In the genomic region with DNA sequence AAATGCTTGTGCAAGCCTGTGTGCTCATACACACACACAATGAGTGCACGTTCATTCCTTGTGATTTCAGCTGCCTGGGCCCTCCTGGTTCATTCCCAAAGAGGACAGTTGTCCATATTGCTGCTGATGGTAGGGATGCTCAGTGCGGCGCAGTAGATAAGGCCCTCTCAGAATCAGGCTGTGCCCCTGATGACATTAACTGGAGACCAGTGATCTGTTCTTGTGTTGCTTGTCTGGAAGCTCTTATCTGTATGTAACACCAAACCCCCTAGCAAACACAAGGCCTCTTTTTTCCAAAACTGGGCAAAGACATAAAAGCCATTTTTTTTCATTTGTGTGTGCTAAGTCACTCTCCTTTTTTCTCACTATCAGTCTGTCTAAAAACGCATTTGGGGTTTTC, we compare ENCODE assay signal across 27 mouse cellular contexts. TPM values are rescaled to one million over a fixed set of nuclear protein-coding genes. Genes with fewer than 3 reads are reported as not detected.
A peak's percentile ranks its signal among the peaks of the same experiment; 100 is the strongest.
DNase-seq lines count a peak whose midpoint lies in the region; ATAC-seq and TF ChIP-seq lines count a peak whose summit lies in the region.
"Had no signal": no experiment of that assay in that cellular context is flagged by ENCODE, and none has a peak within 500 bp of the region (broad histone marks: within the 10 kb centered on the region; RNA-seq: fewer than 3 reads in every experiment).

No protein-coding gene starts in this region.

- peak; percentile 89 for ATAC-seq in liver, embryonic 14.5 days (ENCODE audit: insufficient read depth)
- peak; percentile 77 for ATAC-seq in megakaryocyte-erythroid progenitor cell, adult 5-6 weeks (replicated peaks; ENCODE audit: low FRiP score, low TSS enrichment, poor library complexity, severe bottlenecking)
- ATAC-seq: forebrain, embryonic 16.5 days had no signal

- DNase-seq in MEL (ENCODE audit: low read depth, low spot score) (peak; percentile 22), adipocyte (ENCODE audit: low spot score) (no peak)
- DNase-seq in c-Kit-positive CD71-positive TER-119-positive erythroid progenitor cells, embryonic 14.5 days (ENCODE audit: low spot score): peak; percentile 64
- peak; percentile 51 to 58 (median 56) for DNase-seq in liver, embryonic 14.5 days (ENCODE audit: low read depth in 3 of 3, low spot score in 3 of 3)
- no peak for DNase-seq in kidney, adult 9 months
- DNase-seq: adrenal gland, postnatal 14 days; B cell, adult 2 months; cerebellum, adult 18-20 months; cerebellum, postnatal 10 days; heart, adult 2 months; heart, postnatal 14 days; kidney, adult 18-20 months; left cerebral cortex, postnatal 4 days; lung, embryonic 14.5 days; lung, postnatal 14 days; right cerebral cortex, postnatal 4 days; thymus, postnatal 4 days had no signal

- H3K27me3 ChIP-seq in MEL (ENCODE audit: control insufficient read depth in 1 of 2, insufficient read depth in 2 of 2, low read length in 2 of 2): no peaks in the 10 kb centered on the region
- no peaks in the 10 kb centered on the region for H3K27me3 ChIP-seq in liver, embryonic 14.5 days (ENCODE audit: control insufficient read depth, insufficient read depth, low read length)
- H3K27me3 ChIP-seq: embryonic facial prominence, embryonic 13.5 days; heart, embryonic 13.5 days; hindbrain, embryonic 15.5 days; neural tube, embryonic 13.5 days had no signal

- no peak for TF ChIP-seq CTCF in MEL (IDR thresholded peaks at IDR 0.05 in 2 of 3, conservative IDR thresholded peaks at IDR 0.05 in 1 of 3; ENCODE audit: control insufficient read depth in 1 of 3, insufficient read depth in 1 of 3, low read depth in 2 of 3, low read length in 3 of 3, poor library complexity in 1 of 3, severe bottlenecking in 1 of 3)
- TF ChIP-seq CTCF in liver, embryonic 14.5 days (IDR thresholded peaks at IDR 0.05; ENCODE audit: low read depth): no peak

- no peak overlapping the region for H3K4me3 ChIP-seq in MEL (ENCODE audit: control insufficient read depth in 1 of 2, insufficient read depth in 1 of 2, low read depth in 2 of 2, low read length in 2 of 2)
- H3K4me3 ChIP-seq in liver, embryonic 14.5 days (ENCODE audit: insufficient read depth in 1 of 2, low read depth in 2 of 2, low read length in 2 of 2): no peak overlapping the region
- H3K4me3 ChIP-seq: embryonic facial prominence, embryonic 13.5 days; forebrain, embryonic 10.5 days; heart, adult 2 months; heart, embryonic 13.5 days; hindbrain, embryonic 10.5 days; hindbrain, embryonic 15.5 days; neural tube, embryonic 13.5 days had no signal

- 13% methylated on average over 4 of the region's 4 CpGs for WGBS in liver, embryonic 14.5 days (ENCODE audit: insufficient replicate concordance)

- no peak for TF ChIP-seq RAD21 in MEL (IDR thresholded peaks at IDR 0.05; ENCODE audit: low read depth, low read length)

- TF ChIP-seq POLR2A in MEL (IDR thresholded peaks at IDR 0.05; ENCODE audit: control insufficient read depth in 1 of 2, insufficient read depth in 1 of 2, low read depth in 1 of 2, low read length in 2 of 2, poor library complexity in 1 of 2): no peak

- no peaks in the 10 kb centered on the region for H3K79me2 ChIP-seq in MEL (ENCODE audit: control insufficient read depth, insufficient read depth, low read length, poor library complexity)

- TF ChIP-seq EP300 in MEL (IDR thresholded peaks at IDR 0.05; ENCODE audit: low read depth in 1 of 2, low read length in 2 of 2): no peak
- peak; percentile 80 for TF ChIP-seq EP300 in liver, embryonic 14.5 days (IDR thresholded peaks at IDR 0.05; ENCODE audit: low read depth)

- peaks cover 0 to 7% of the 10 kb centered on the region in 2 experiments; a peak in 2 of 4 replicates for H3K4me1 ChIP-seq in MEL (ENCODE audit: control insufficient read depth in 1 of 2, insufficient read depth in 2 of 2, low read length in 2 of 2)
- H3K4me1 ChIP-seq in liver, embryonic 14.5 days (replicated peaks; ENCODE audit: control insufficient read depth in 2 of 2, insufficient read depth in 2 of 2, low read length in 1 of 2): peaks cover 12 to 28% of the 10 kb centered on the region in 2 experiments
- H3K4me1 ChIP-seq: embryonic facial prominence, embryonic 13.5 days; forebrain, embryonic 10.5 days; hindbrain, embryonic 10.5 days; hindbrain, embryonic 15.5 days; neural tube, embryonic 13.5 days had no signal

- peaks cover 0 to 8% of the 10 kb centered on the region in 2 experiments; a peak in 2 of 4 replicates for H3K36me3 ChIP-seq in MEL (ENCODE audit: control insufficient read depth in 1 of 2, insufficient read depth in 2 of 2, low read length in 2 of 2)
- no peaks in the 10 kb centered on the region for H3K36me3 ChIP-seq in liver, embryonic 14.5 days (replicated peaks; ENCODE audit: control insufficient read depth, insufficient read depth, low read depth)
- H3K36me3 ChIP-seq: forebrain, embryonic 10.5 days; hindbrain, embryonic 10.5 days; hindbrain, embryonic 15.5 days; neural tube, embryonic 13.5 days had no signal

- no peaks in the 10 kb centered on the region for H3K9me3 ChIP-seq in MEL (replicated peaks; ENCODE audit: insufficient read depth, low read length)
- H3K9me3 ChIP-seq in liver, embryonic 14.5 days (ENCODE audit: control insufficient read depth, low read length): no peaks in the 10 kb centered on the region
- H3K9me3 ChIP-seq: embryonic facial prominence, embryonic 13.5 days; forebrain, embryonic 10.5 days; heart, embryonic 13.5 days; hindbrain, embryonic 10.5 days; hindbrain, embryonic 15.5 days; neural tube, embryonic 13.5 days had no signal

- H3K27ac ChIP-seq in MEL (ENCODE audit: control insufficient read depth, low read depth, low read length): no peak overlapping the region
- H3K27ac ChIP-seq in liver, embryonic 14.5 days: no peak overlapping the region
- H3K27ac ChIP-seq: embryonic facial prominence, embryonic 13.5 days; forebrain, embryonic 10.5 days; heart, adult 2 months; heart, embryonic 13.5 days; hindbrain, embryonic 10.5 days; hindbrain, embryonic 15.5 days; kidney, postnatal 0 days; neural tube, embryonic 13.5 days had no signal

- H3K4me2 ChIP-seq in liver, embryonic 14.5 days (ENCODE audit: low read depth): peak overlapping the region; percentile 4; the same call in 1 of the 2 replicates
- H3K4me2 ChIP-seq: embryonic facial prominence, embryonic 13.5 days; heart, embryonic 13.5 days; hindbrain, embryonic 15.5 days; lung, embryonic 14.5 days; midbrain, embryonic 11.5 days; neural tube, embryonic 13.5 days had no signal

- no peak overlapping the region for H3K9ac ChIP-seq in MEL (ENCODE audit: control insufficient read depth, low read depth, low read length, poor library complexity, severe bottlenecking)
- no peak overlapping the region for H3K9ac ChIP-seq in liver, embryonic 14.5 days (replicated peaks)
- H3K9ac ChIP-seq: embryonic facial prominence, embryonic 13.5 days; heart, embryonic 13.5 days; hindbrain, embryonic 15.5 days; lung, embryonic 14.5 days; neural tube, embryonic 13.5 days had no signal

TF ChIP-seq in MEL, 35 proteins besides CTCF, POLR2A, EP300 and RAD21:
- TF ChIP-seq MXI1 (IDR thresholded peaks at IDR 0.05; ENCODE audit: low read depth, low read length): no peak
- no peak for TF ChIP-seq E2F4 (IDR thresholded peaks at IDR 0.05; ENCODE audit: borderline replicate concordance, low read depth, low read length)
- TF ChIP-seq ZNF384 (IDR thresholded peaks at IDR 0.05; ENCODE audit: low read depth, low read length): 0 out of 2 replicates have a peak, but pooled peaks have one; percentile 9
- TF ChIP-seq GATA1 (IDR thresholded peaks at IDR 0.05; ENCODE audit: low read depth, low read length): 0 out of 2 replicates have a peak, but pooled peaks have one; percentile 30
- no peak for TF ChIP-seq RCOR1 (IDR thresholded peaks at IDR 0.05; ENCODE audit: low read depth, low read length)
- TF ChIP-seq MYB (IDR thresholded peaks at IDR 0.05; ENCODE audit: low read depth, low read length): no peak
- TF ChIP-seq MEF2A (IDR thresholded peaks at IDR 0.05; ENCODE audit: extremely low read depth, insufficient replicate concordance, low read depth, low read length, poor library complexity, severe bottlenecking): no peak
- TF ChIP-seq SIN3A (IDR thresholded peaks at IDR 0.05; ENCODE audit: low read length): no peak
- TF ChIP-seq JUND (IDR thresholded peaks at IDR 0.05; ENCODE audit: low read depth, low read length): no peak
- TF ChIP-seq NRF1 (IDR thresholded peaks at IDR 0.05; ENCODE audit: insufficient read depth, low read depth, low read length, poor library complexity, severe bottlenecking): no peak
- TF ChIP-seq USF1 (IDR thresholded peaks at IDR 0.05; ENCODE audit: low read depth, low read length): no peak
- TF ChIP-seq POLR2AphosphoS2 (IDR thresholded peaks at IDR 0.05; ENCODE audit: low read length): no peak
- TF ChIP-seq UBTF (IDR thresholded peaks at IDR 0.05; ENCODE audit: borderline replicate concordance, insufficient read depth, low read depth, low read length): no peak
- TF ChIP-seq NELFE (IDR thresholded peaks at IDR 0.05; ENCODE audit: low read depth, low read length): no peak
- no peak for TF ChIP-seq MYC (IDR thresholded peaks at IDR 0.05; ENCODE audit: low read depth, low read length)
- TF ChIP-seq ZKSCAN1 (IDR thresholded peaks at IDR 0.05; ENCODE audit: low read depth, low read length): no peak
- TF ChIP-seq TAL1 (IDR thresholded peaks at IDR 0.05; ENCODE audit: low read length): peak; percentile 20; the same call in 1 of the 2 replicates

RNA-seq across cellular contexts. Expression of gene Gatb, which starts 11.0 kb away (rescaled TPM):
- total RNA-seq in MEL (2012; rRNA removed): 9.1 and 13.7 TPM in 2 replicates
- 10 to 100 TPM in 1 of 2 experiments, not detected in 1; 16.8 TPM for polyA plus RNA-seq in MEL (2012; ENCODE audit: insufficient read depth in 1 of 2, insufficient read length in 2 of 2, low read depth in 1 of 2, low replicate concordance in 2 of 2, missing spikeins in 1 of 2)
- 5.7 and 6.4 TPM in 2 replicates for polyA plus RNA-seq in liver, embryonic 14.5 days (2012; rRNA removed)
- 15.2 and 15.9 TPM in 2 replicates for polyA plus RNA-seq in liver, embryonic 14.5 days (2014; fragmentation: Nextera tagmentation; extraction: Ambion mirVana)
- total RNA-seq in megakaryocyte-erythroid progenitor cell, adult 5-6 weeks (2014; fragmentation: Nextera tagmentation): 9.1 and 12.7 TPM in 2 replicates
- 8.4 and 11.4 TPM in 2 replicates for total RNA-seq in megakaryocyte-erythroid progenitor cell, adult 5-6 weeks (2017)

Comparison
In these comparisons a context has a peak if more than half of its experiments do, and no peak if none do; other contexts are left out.
1. DNase-seq: peak in MEL (single experiment), c-Kit-positive CD71-positive TER-119-positive erythroid progenitor cells, embryonic 14.5 days (single experiment) and liver, embryonic 14.5 days (3 of 3); none in adipocyte (single experiment) and kidney, adult 9 months (single experiment).